Mouse (Mus musculus) B cell, adult 67 days (primary cell): ENCODE data around the gene Cep85l. TPM values are rescaled to one million over a fixed set of nuclear protein-coding genes. Genes with fewer than 3 reads are reported as not detected.

Experiments
- total RNA-seq, 2 experiments: library from RNA; stranded (reverse); gene quantifications; 4 replicates each; pipeline ENCODE4 v1.2.4; 2023

Gene Cep85l
- total RNA-seq, result 10 to 100 TPM; 14.8 to 18.0 TPM

DNA sequence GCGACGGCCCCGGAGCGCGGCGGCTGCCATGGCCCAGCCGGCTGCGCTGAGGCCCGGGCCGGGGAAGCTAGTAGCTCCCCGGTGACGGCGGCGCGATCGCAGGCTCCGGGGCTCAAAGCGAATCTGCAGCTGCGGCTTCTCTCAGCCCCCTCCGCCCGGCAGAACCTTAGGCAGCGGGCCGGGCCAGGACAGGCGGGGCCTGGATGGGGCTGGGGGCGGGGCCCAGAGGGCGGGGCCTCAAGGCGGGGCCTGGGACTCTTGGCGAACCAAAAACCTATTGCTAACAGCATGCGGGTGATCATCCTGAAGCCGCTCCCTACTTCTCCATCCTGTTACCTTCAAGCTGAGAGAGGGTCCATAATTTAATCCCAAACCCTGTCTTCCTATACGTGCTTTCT is at the start of gene Cep85l:
Gene Cep85l (minus strand): TSS at position 239 of the 398 bp plus-strand sequence.

DNA sequence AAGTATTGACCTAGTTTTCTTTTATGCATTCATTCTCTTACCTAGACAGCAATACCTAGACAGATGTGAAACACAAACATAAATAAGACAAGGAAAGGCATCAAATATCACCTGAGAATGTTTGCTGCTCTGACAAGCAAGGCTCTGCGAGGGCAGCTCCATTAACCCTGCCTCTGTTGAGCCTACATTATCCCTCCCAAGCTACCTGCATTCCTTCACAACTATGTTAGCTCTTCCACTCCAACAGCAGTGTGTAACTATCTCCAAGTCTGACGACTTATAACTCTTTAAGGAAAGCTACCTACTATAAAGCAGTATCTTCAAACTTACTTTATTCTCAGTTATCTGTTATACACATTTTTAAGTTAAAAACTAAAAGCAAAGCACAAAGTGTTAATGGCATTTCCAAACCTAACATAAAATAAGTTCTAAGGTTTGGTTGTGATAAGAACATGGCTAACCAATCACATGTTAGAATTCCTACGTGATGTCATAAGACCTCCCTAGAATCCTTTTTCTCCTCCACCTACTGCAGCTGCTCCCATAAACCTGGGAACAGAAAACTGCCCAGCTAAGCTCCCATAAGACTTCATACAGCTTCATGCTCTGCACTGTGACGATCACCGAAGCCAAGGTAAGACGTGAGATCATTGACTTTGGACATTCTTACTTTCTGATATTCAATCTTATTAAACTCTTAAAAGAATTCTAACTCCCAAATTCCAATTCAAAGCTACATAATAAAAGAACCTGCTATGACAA is 42.4 kb downstream of the Cep85l start, which contains the start of gene Pln:
Gene Pln (plus strand): TSS at position 506 of the 762 bp plus-strand sequence.

Other genes with a start within 250 kb of the Cep85l start
- gene Pln, start 42.3 kb downstream of the Cep85l start, total RNA-seq, result not detected
- gene Asf1a, start 216.8 kb upstream of the Cep85l start, total RNA-seq, result 10 to 100 TPM; 31.4 to 34.2 TPM